Mouse (Mus musculus): Measurements from ENCODE around the gene Pcsk4. TPM values are rescaled to one million over a fixed set of nuclear protein-coding genes. Genes with fewer than 3 reads are reported as not detected.

The Pcsk4 gene
- polyA plus RNA-seq, 1 experiment from 2014 or later: 4.9 TPM

- H3K36me3 ChIP-seq (ENCODE audit: control insufficient read depth, insufficient read depth, low read length): no peaks in the 10 kb centered on the region; the same call in 1 of the 2 replicates
- peak; percentile 13; the same call in 1 of the 2 replicates for ATAC-seq (ENCODE audit: low read depth)
- no peak overlapping the region for H3K9ac ChIP-seq (replicated peaks; ENCODE audit: low read depth, low read length)
- H3K4me3 ChIP-seq (ENCODE audit: low read depth, low read length): peak overlapping the region; percentile 25; the same call in 1 of the 2 replicates
- H3K27ac ChIP-seq (ENCODE audit: low read depth, low read length): no peak overlapping the region
- peak overlapping the region; percentile 40 for H3K4me2 ChIP-seq (ENCODE audit: low read depth, low read length)
- H3K4me1 ChIP-seq (ENCODE audit: control insufficient read depth, insufficient read depth, low read length): peaks cover 10% of the 10 kb centered on the region; the same call in 1 of the 2 replicates
- 23% methylated on average over 13 of the region's 13 CpGs for WGBS
- H3K27me3 ChIP-seq (ENCODE audit: control insufficient read depth, insufficient read depth, low read length): peaks cover 63% of the 10 kb centered on the region
- H3K9me3 ChIP-seq (ENCODE audit: control insufficient read depth, low read length): no peaks in the 10 kb centered on the region
Measured at GRCm38 (mm10) chr10:80343425-80343895, 14.2 kb upstream of the Pcsk4 start.

GRCm38 (mm10) chr10:80342749-80343424 lies 13.6 kb upstream of the Pcsk4 start:
- H3K9ac ChIP-seq (replicated peaks; ENCODE audit: low read depth, low read length): no peak overlapping the region
- ATAC-seq (ENCODE audit: low read depth): peak; percentile 52
- peak overlapping the region; percentile 25; the same call in 1 of the 2 replicates for H3K4me3 ChIP-seq (ENCODE audit: low read depth, low read length)
- peaks cover 57% of the 10 kb centered on the region for H3K27me3 ChIP-seq (ENCODE audit: control insufficient read depth, insufficient read depth, low read length)
- WGBS: under 1% methylated on average over 33 of the region's 33 CpGs
- no peak overlapping the region for H3K27ac ChIP-seq (ENCODE audit: low read depth, low read length)
- peak overlapping the region; percentile 40 for H3K4me2 ChIP-seq (ENCODE audit: low read depth, low read length)
- no peaks in the 10 kb centered on the region for H3K9me3 ChIP-seq (ENCODE audit: control insufficient read depth, low read length)
- H3K4me1 ChIP-seq (ENCODE audit: control insufficient read depth, insufficient read depth, low read length): peaks cover 10% of the 10 kb centered on the region; the same call in 1 of the 2 replicates
- no peaks in the 10 kb centered on the region; the same call in 1 of the 2 replicates for H3K36me3 ChIP-seq (ENCODE audit: control insufficient read depth, insufficient read depth, low read length)

DNA sequence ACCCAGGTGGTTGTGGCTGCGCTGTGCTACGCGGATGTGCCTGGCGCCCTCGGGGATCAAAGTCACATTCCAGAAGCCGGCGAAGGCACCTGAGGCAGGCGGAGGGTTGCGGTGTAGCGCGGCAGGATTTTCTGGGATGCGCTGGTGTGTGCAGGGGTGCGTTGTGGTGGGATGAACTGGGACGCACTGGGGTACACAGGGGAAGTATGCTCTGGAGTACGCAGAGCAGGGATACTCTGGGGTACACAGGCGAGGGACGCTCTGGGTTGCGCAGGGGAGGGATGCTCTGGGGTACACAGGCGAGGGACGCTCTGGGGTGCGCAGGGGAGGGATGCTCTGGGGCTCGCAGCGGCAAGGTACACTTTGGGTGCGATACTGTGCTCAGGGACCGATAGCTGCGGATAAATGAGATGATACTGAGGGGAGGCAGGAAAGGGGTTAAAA lies 13.0 kb upstream of the Pcsk4 start:
- peaks cover 10% of the 10 kb centered on the region; the same call in 1 of the 2 replicates for H3K4me1 ChIP-seq (ENCODE audit: control insufficient read depth, insufficient read depth, low read length)
- H3K4me3 ChIP-seq (ENCODE audit: low read depth, low read length): peak overlapping the region; percentile 25; the same call in 1 of the 2 replicates
- peak overlapping the region; percentile 40; the same call in 1 of the 2 replicates for H3K4me2 ChIP-seq (ENCODE audit: low read depth, low read length)
- H3K27ac ChIP-seq (ENCODE audit: low read depth, low read length): no peak overlapping the region
- WGBS: 1% methylated on average over 26 of the region's 26 CpGs
- no peaks in the 10 kb centered on the region; the same call in 1 of the 2 replicates for H3K36me3 ChIP-seq (ENCODE audit: control insufficient read depth, insufficient read depth, low read length)
- H3K9me3 ChIP-seq (ENCODE audit: control insufficient read depth, low read length): no peaks in the 10 kb centered on the region
- H3K27me3 ChIP-seq (ENCODE audit: control insufficient read depth, insufficient read depth, low read length): peaks cover 52% of the 10 kb centered on the region
- H3K9ac ChIP-seq (replicated peaks; ENCODE audit: low read depth, low read length): no peak overlapping the region
- peak; percentile 45; the same call in 1 of the 2 replicates for ATAC-seq (ENCODE audit: low read depth)

- ATAC-seq (ENCODE audit: low read depth): 0 out of 2 replicates have a peak, but pooled peaks have one; percentile 4
- Histone ChIP-seq H3K9me3 (ENCODE audit: control insufficient read depth, low read length) (no peaks in the 10 kb centered on the region), H3K4me1 (ENCODE audit: control insufficient read depth, insufficient read depth, low read length) (peaks cover 10% of the 10 kb centered on the region; the same call in 1 of the 2 replicates), H3K36me3 (ENCODE audit: control insufficient read depth, insufficient read depth, low read length) (no peaks in the 10 kb centered on the region; the same call in 1 of the 2 replicates), H3K9ac (replicated peaks; ENCODE audit: low read depth, low read length) (no peak overlapping the region), H3K27ac (ENCODE audit: low read depth, low read length) (no peak overlapping the region), H3K4me3 (ENCODE audit: low read depth, low read length) (no peak overlapping the region; the same call in 1 of the 2 replicates), H3K27me3 (ENCODE audit: control insufficient read depth, insufficient read depth, low read length) (peaks cover 49% of the 10 kb centered on the region), H3K4me2 (ENCODE audit: low read depth, low read length) (peak overlapping the region; percentile 40; the same call in 1 of the 2 replicates)
- WGBS: 1% methylated on average over 47 of the region's 47 CpGs
Measured at GRCm38 (mm10) chr10:80341491-80342304, 12.4 kb upstream of the Pcsk4 start.

- peaks cover 47% of the 10 kb centered on the region for H3K27me3 ChIP-seq (ENCODE audit: control insufficient read depth, insufficient read depth, low read length)
- no peak overlapping the region for H3K4me2 ChIP-seq (ENCODE audit: low read depth, low read length)
- no peaks in the 10 kb centered on the region for H3K9me3 ChIP-seq (ENCODE audit: control insufficient read depth, low read length)
- H3K36me3 ChIP-seq (ENCODE audit: control insufficient read depth, insufficient read depth, low read length): no peaks in the 10 kb centered on the region; the same call in 1 of the 2 replicates
- H3K4me1 ChIP-seq (ENCODE audit: control insufficient read depth, insufficient read depth, low read length): peaks cover 10% of the 10 kb centered on the region; the same call in 1 of the 2 replicates
- WGBS: 11% methylated on average over 21 of the region's 21 CpGs
- ATAC-seq (ENCODE audit: low read depth): no peak
- no peak overlapping the region for H3K9ac ChIP-seq (replicated peaks; ENCODE audit: low read depth, low read length)
- no peak overlapping the region for H3K4me3 ChIP-seq (ENCODE audit: low read depth, low read length)
- no peak overlapping the region for H3K27ac ChIP-seq (ENCODE audit: low read depth, low read length)
Measured at GRCm38 (mm10) chr10:80341026-80341425, 11.7 kb upstream of the Pcsk4 start.

DNA sequence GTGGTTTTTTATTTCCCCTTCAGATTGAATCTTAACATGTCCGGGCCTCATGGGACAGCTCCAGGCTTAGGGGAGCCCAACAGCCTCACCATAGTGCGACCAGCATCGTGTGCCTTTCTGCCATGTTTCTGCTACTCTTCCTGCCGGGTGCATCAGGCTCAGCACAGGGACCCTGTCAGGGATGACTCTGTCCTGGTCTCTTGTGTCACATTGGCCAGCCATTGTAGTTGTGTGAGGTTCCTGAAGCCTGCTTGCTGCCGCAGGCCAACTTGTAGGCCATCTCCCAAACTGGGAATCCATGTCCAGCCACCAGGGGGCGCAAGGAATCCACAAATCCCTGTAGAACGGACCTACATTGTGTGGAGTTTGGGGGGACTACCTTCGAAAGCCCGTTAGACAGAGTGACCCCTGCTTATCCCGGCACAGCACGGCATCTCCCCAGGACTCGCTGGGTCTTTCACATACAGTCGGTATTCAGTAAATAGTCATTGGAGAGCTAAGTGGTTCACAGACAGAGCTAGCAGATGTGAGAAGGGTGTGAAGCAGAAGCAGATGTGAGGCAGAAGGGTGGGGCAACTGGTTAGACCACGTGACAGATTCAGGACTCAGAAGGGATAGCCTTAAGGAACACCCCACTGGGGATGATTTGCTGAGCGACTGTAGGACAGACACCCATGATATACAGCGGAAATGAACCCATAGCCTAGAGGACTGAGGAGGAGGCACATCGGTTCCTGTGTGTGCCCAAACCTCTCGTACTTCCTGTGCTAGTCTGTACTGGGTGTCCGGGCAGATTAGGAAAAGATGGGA lies 10.8 kb upstream of the Pcsk4 start:
- no peaks in the 10 kb centered on the region; the same call in 1 of the 2 replicates for H3K36me3 ChIP-seq (ENCODE audit: control insufficient read depth, insufficient read depth, low read length)
- no peaks in the 10 kb centered on the region for H3K9me3 ChIP-seq (ENCODE audit: control insufficient read depth, low read length)
- H3K9ac ChIP-seq (replicated peaks; ENCODE audit: low read depth, low read length): no peak overlapping the region
- ATAC-seq (ENCODE audit: low read depth): no peak
- H3K4me2 ChIP-seq (ENCODE audit: low read depth, low read length): no peak overlapping the region; the same call in 1 of the 2 replicates
- WGBS: 20% methylated on average over 19 of the region's 19 CpGs
- peaks cover 10% of the 10 kb centered on the region; the same call in 1 of the 2 replicates for H3K4me1 ChIP-seq (ENCODE audit: control insufficient read depth, insufficient read depth, low read length)
- H3K27ac ChIP-seq (ENCODE audit: low read depth, low read length): no peak overlapping the region
- no peak overlapping the region for H3K4me3 ChIP-seq (ENCODE audit: low read depth, low read length)
- peaks cover 44% of the 10 kb centered on the region for H3K27me3 ChIP-seq (ENCODE audit: control insufficient read depth, insufficient read depth, low read length)

GRCm38 (mm10) chr10:80336263-80336662 lies 7.0 kb upstream of the Pcsk4 start:
- H3K4me1 ChIP-seq (ENCODE audit: control insufficient read depth, insufficient read depth, low read length): peaks cover 3% of the 10 kb centered on the region; the same call in 1 of the 2 replicates

DNA sequence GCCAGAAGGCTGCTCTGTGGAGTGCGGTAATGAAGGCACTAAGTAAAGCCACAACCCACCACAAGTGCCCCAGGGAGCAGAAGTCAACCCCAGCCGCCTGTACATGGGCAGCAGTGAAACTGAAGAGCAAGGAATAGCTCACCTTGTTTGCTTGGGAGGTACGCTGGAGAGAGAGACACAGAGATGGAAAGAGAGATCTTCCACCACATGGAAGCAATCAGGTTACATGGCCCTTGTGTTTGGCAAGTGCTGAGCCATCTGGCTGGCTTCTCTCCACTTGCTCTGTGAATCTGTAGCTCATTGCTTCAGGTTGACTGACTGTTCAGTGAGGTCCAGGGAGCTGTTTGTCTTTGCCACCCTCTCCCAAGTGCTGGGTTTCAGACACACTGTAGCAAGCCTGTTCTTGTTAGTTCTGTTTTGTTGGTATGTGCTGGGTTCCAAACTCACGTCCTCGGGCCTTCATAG lies 3.3 kb upstream of the Pcsk4 start:
- ATAC-seq (ENCODE audit: low read depth): no peak
- H3K36me3 ChIP-seq (ENCODE audit: control insufficient read depth, insufficient read depth, low read length): no peaks in the 10 kb centered on the region
- H3K9me3 ChIP-seq (ENCODE audit: control insufficient read depth, low read length): no peaks in the 10 kb centered on the region
- peaks cover 11% of the 10 kb centered on the region; the same call in 1 of the 2 replicates for H3K4me1 ChIP-seq (ENCODE audit: control insufficient read depth, insufficient read depth, low read length)
- H3K4me2 ChIP-seq (ENCODE audit: low read depth, low read length): no peak overlapping the region
- no peak overlapping the region for H3K4me3 ChIP-seq (ENCODE audit: low read depth, low read length)
- WGBS: 81% methylated on average over 5 of the region's 5 CpGs
- no peak overlapping the region for H3K27ac ChIP-seq (ENCODE audit: low read depth, low read length)
- no peak overlapping the region for H3K9ac ChIP-seq (replicated peaks; ENCODE audit: low read depth, low read length)
- no peaks in the 10 kb centered on the region for H3K27me3 ChIP-seq (ENCODE audit: control insufficient read depth, insufficient read depth, low read length)

More at GRCm38 (mm10) chr10:80336263-80336662, 7.0 kb upstream of the Pcsk4 start:
- no peak overlapping the region for H3K4me3 ChIP-seq (ENCODE audit: low read depth, low read length)
- ATAC-seq (ENCODE audit: low read depth): no peak
- no peak overlapping the region for H3K9ac ChIP-seq (replicated peaks; ENCODE audit: low read depth, low read length)
- peaks cover 12% of the 10 kb centered on the region for H3K27me3 ChIP-seq (ENCODE audit: control insufficient read depth, insufficient read depth, low read length)
- no peak overlapping the region for H3K27ac ChIP-seq (ENCODE audit: low read depth, low read length)
- no peaks in the 10 kb centered on the region for H3K36me3 ChIP-seq (ENCODE audit: control insufficient read depth, insufficient read depth, low read length)
- 90% methylated on average over 12 of the region's 12 CpGs for WGBS
- no peak overlapping the region for H3K4me2 ChIP-seq (ENCODE audit: low read depth, low read length)
- H3K9me3 ChIP-seq (ENCODE audit: control insufficient read depth, low read length): no peaks in the 10 kb centered on the region
